Mouse (Mus musculus): ENCODE results near the gene Grin3a. TPM values are rescaled to one million over a fixed set of nuclear protein-coding genes. Genes with fewer than 3 reads are reported as not detected.

The Grin3a gene
- polyA plus RNA-seq (2012; ENCODE audit: insufficient read depth, low replicate concordance) = not detected in 2 replicates

- H3K27me3 ChIP-seq (replicated peaks) = peaks cover 27% of the 10 kb centered on the region
- TF ChIP-seq GATA1 (IDR thresholded peaks at IDR 0.05; ENCODE audit: borderline replicate concordance, low read length) (no peak), FLI1 (IDR thresholded peaks at IDR 0.05; ENCODE audit: low read length) (no peak)
- H3K9me3 ChIP-seq = peaks cover 9% of the 10 kb centered on the region; the same call in 1 of the 2 replicates
- no peaks in the 10 kb centered on the region for H3K36me3 ChIP-seq (replicated peaks; ENCODE audit: low read length)
- no peaks in the 10 kb centered on the region; the same call in 1 of the 2 replicates for H3K4me1 ChIP-seq
- H3K4me3 ChIP-seq (replicated peaks) = no peak within 1 kb of the TSS
Measured at GRCm38 (mm10) chr4:49845612-49845985, at the start of gene Grin3a. Gene Grin3a, minus strand, starts transcription at chr4:49845744.

GRCm38 (mm10) chr4:49891835-49892301 is 46.3 kb upstream of the Grin3a start:
- Histone ChIP-seq H3K36me3 (replicated peaks; ENCODE audit: low read length) (no peaks in the 10 kb centered on the region), H3K9me3 (no peaks in the 10 kb centered on the region), H3K4me1 (no peaks in the 10 kb centered on the region), H3K27me3 (replicated peaks) (no peaks in the 10 kb centered on the region), H3K4me3 (replicated peaks) (no peak overlapping the region)
- TF ChIP-seq FLI1 (IDR thresholded peaks at IDR 0.05; ENCODE audit: low read length) = no peak
- TF ChIP-seq GATA1 (IDR thresholded peaks at IDR 0.05; ENCODE audit: borderline replicate concordance, low read length) = no peak

GRCm38 (mm10) chr4:49877084-49877483 is 31.5 kb upstream of the Grin3a start:
- Histone ChIP-seq H3K36me3 (replicated peaks; ENCODE audit: low read length) (no peaks in the 10 kb centered on the region), H3K4me1 (no peaks in the 10 kb centered on the region), H3K4me3 (replicated peaks) (no peak overlapping the region), H3K9me3 (peaks cover 3% of the 10 kb centered on the region; the same call in 1 of the 2 replicates), H3K27me3 (replicated peaks) (no peaks in the 10 kb centered on the region)
- TF ChIP-seq FLI1 (IDR thresholded peaks at IDR 0.05; ENCODE audit: low read length) = no peak

- Histone ChIP-seq H3K27me3 (replicated peaks) (no peaks in the 10 kb centered on the region), H3K36me3 (replicated peaks; ENCODE audit: low read length) (no peaks in the 10 kb centered on the region), H3K4me3 (replicated peaks) (no peak overlapping the region), H3K9me3 (no peaks in the 10 kb centered on the region), H3K4me1 (no peaks in the 10 kb centered on the region)
- TF ChIP-seq FLI1 (IDR thresholded peaks at IDR 0.05; ENCODE audit: low read length) (no peak), GATA1 (IDR thresholded peaks at IDR 0.05; ENCODE audit: borderline replicate concordance, low read length) (no peak)
Measured at GRCm38 (mm10) chr4:49860611-49861010, 15.1 kb upstream of the Grin3a start.

GRCm38 (mm10) chr4:49844828-49845611 is 524 bp downstream of the Grin3a start:
- Histone ChIP-seq H3K9me3 (peaks cover 9% of the 10 kb centered on the region; the same call in 1 of the 2 replicates), H3K27me3 (replicated peaks) (peaks cover 27% of the 10 kb centered on the region), H3K36me3 (replicated peaks; ENCODE audit: low read length) (no peaks in the 10 kb centered on the region), H3K4me1 (no peaks in the 10 kb centered on the region; the same call in 1 of the 2 replicates), H3K4me3 (replicated peaks) (no peak overlapping the region)
- no peak for TF ChIP-seq GATA1 (IDR thresholded peaks at IDR 0.05; ENCODE audit: borderline replicate concordance, low read length)
- TF ChIP-seq FLI1 (IDR thresholded peaks at IDR 0.05; ENCODE audit: low read length) = no peak

GRCm38 (mm10) chr4:49844274-49844827 is 1.2 kb downstream of the Grin3a start:
- Histone ChIP-seq H3K4me1 (no peaks in the 10 kb centered on the region; the same call in 1 of the 2 replicates), H3K4me3 (replicated peaks) (no peak overlapping the region), H3K36me3 (replicated peaks; ENCODE audit: low read length) (no peaks in the 10 kb centered on the region), H3K9me3 (peaks cover 9% of the 10 kb centered on the region; the same call in 1 of the 2 replicates), H3K27me3 (replicated peaks) (peaks cover 27% of the 10 kb centered on the region)
- no peak for TF ChIP-seq FLI1 (IDR thresholded peaks at IDR 0.05; ENCODE audit: low read length)
- TF ChIP-seq GATA1 (IDR thresholded peaks at IDR 0.05; ENCODE audit: borderline replicate concordance, low read length) = no peak

- TF ChIP-seq FLI1 (IDR thresholded peaks at IDR 0.05; ENCODE audit: low read length) (no peak), GATA1 (IDR thresholded peaks at IDR 0.05; ENCODE audit: borderline replicate concordance, low read length) (no peak)
- Histone ChIP-seq H3K27me3 (replicated peaks) (peaks cover 27% of the 10 kb centered on the region), H3K4me3 (replicated peaks) (no peak overlapping the region), H3K9me3 (peaks cover 9% of the 10 kb centered on the region; the same call in 1 of the 2 replicates), H3K4me1 (no peaks in the 10 kb centered on the region; the same call in 1 of the 2 replicates), H3K36me3 (replicated peaks; ENCODE audit: low read length) (no peaks in the 10 kb centered on the region)
Measured at GRCm38 (mm10) chr4:49843787-49844186, 1.8 kb downstream of the Grin3a start.

- no peak for TF ChIP-seq FLI1 (IDR thresholded peaks at IDR 0.05; ENCODE audit: low read length)
- TF ChIP-seq GATA1 (IDR thresholded peaks at IDR 0.05; ENCODE audit: borderline replicate concordance, low read length) = no peak
Measured at GRCm38 (mm10) chr4:49832035-49832434, 13.5 kb downstream of the Grin3a start.

GRCm38 (mm10) chr4:49813852-49814251 is 31.7 kb downstream of the Grin3a start:
- Histone ChIP-seq H3K4me1 (no peaks in the 10 kb centered on the region), H3K36me3 (replicated peaks; ENCODE audit: low read length) (no peaks in the 10 kb centered on the region), H3K9me3 (peaks cover 3% of the 10 kb centered on the region; the same call in 1 of the 2 replicates), H3K27me3 (replicated peaks) (no peaks in the 10 kb centered on the region), H3K4me3 (replicated peaks) (no peak overlapping the region)
- TF ChIP-seq FLI1 (IDR thresholded peaks at IDR 0.05; ENCODE audit: low read length) = no peak
- TF ChIP-seq GATA1 (IDR thresholded peaks at IDR 0.05; ENCODE audit: borderline replicate concordance, low read length) = no peak

More at GRCm38 (mm10) chr4:49832035-49832434, 13.5 kb downstream of the Grin3a start:
- no peaks in the 10 kb centered on the region for H3K36me3 ChIP-seq (replicated peaks; ENCODE audit: low read length)
- H3K4me1 ChIP-seq = no peaks in the 10 kb centered on the region
- no peak overlapping the region for H3K4me3 ChIP-seq (replicated peaks)
- peaks cover 4% of the 10 kb centered on the region; the same call in 1 of the 2 replicates for H3K9me3 ChIP-seq
- H3K27me3 ChIP-seq (replicated peaks) = no peaks in the 10 kb centered on the region

GRCm38 (mm10) chr4:49806791-49807190 is 38.8 kb downstream of the Grin3a start:
- no peaks in the 10 kb centered on the region for H3K9me3 ChIP-seq
- no peaks in the 10 kb centered on the region for H3K27me3 ChIP-seq (replicated peaks)
- no peaks in the 10 kb centered on the region for H3K4me1 ChIP-seq
- TF ChIP-seq FLI1 (IDR thresholded peaks at IDR 0.05; ENCODE audit: low read length) (no peak), GATA1 (IDR thresholded peaks at IDR 0.05; ENCODE audit: borderline replicate concordance, low read length) (no peak)
- H3K4me3 ChIP-seq (replicated peaks) = no peak overlapping the region
- no peaks in the 10 kb centered on the region for H3K36me3 ChIP-seq (replicated peaks; ENCODE audit: low read length)
